Mouse (Mus musculus): Measurements from ENCODE around the gene 1700030K09Rik. TPM values are rescaled to one million over a fixed set of nuclear protein-coding genes. Genes with fewer than 3 reads are reported as not detected.

1700030K09Rik gene
- 9.6 and 10.0 TPM in 2 replicates for polyA plus RNA-seq (2012; rRNA removed)

GRCm38 (mm10) chr8:72443338-72443993 is at the start of gene 1700030K09Rik, which contains the start of gene Calr3:
Gene 1700030K09Rik, plus strand, starts transcription at chr8:72443880.
Gene Calr3, minus strand, starts transcription at chr8:72443870.
- peak; percentile 98 to 99 for DNase-seq (ENCODE audit: extremely low spot score in 1 of 2, low spot score in 1 of 2)

GRCm38 (mm10) chr8:72401381-72401780 is 42.3 kb upstream of the 1700030K09Rik start:
- DNase-seq (ENCODE audit: extremely low spot score in 1 of 2, low spot score in 1 of 2), result no peak

DNA sequence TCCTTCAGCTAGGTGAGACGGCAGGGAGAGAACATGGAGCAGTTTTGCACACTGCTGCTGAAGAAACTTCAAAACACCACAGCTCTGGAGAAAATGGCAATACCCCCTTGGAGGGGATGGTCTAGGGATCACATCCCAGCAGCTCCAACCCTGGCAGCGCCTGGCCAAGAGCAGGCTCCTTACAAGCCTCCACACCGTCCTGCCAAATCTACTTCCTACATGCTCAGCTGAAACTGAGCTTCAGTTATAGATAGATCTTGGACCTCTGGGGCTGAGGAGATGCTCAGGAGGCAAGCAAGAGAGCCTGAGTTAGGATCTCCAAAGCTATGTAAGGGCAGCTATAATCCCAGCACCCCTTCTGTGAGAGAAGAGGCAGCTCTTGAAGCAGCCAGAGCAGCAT is 40.7 kb upstream of the 1700030K09Rik start:
- no peak for DNase-seq (ENCODE audit: extremely low spot score in 1 of 2, low spot score in 1 of 2)

DNA sequence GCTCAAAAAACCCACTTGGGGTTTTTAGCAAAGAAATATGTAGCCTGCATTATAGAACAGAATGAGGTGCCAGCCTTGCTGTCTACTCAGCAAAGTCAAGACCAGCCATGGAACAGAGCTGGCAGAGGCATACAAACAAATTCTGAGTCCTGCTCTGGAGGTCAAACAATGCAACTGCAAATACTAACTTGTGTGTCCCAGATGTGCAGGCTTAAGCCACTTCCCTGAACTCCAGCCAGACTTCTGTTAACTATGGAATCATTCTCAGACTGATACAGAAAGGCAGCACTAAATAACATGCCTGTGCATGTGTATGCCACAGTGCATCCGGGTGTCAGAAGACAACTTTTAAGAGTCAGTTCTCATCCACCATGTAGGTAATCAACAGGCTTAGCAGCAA is 35.8 kb upstream of the 1700030K09Rik start:
- no peak for DNase-seq (ENCODE audit: extremely low spot score in 1 of 2, low spot score in 1 of 2)

- DNase-seq (ENCODE audit: extremely low spot score in 1 of 2, low spot score in 1 of 2), result no peak
Observed at GRCm38 (mm10) chr8:72409443-72409842, 34.2 kb upstream of the 1700030K09Rik start.

DNA sequence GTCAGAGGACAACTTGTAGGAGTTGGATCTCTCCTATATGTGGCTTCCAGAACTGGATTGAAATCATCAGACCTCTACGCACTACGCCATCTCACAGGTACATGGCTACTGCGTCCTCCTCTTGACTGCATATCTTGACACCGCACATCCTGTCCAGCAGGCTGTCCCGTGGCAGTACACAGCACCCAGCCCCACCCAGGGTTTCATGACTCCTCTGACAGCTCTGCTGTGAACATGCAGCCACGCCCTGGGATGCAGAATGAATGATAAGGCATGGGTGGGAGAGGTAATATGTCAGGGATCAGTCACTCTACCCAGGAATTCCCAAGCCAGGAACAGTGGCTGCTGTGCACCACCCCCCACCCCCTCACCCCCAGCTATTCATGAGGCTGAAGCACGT is 29.8 kb upstream of the 1700030K09Rik start:
- DNase-seq (ENCODE audit: extremely low spot score in 1 of 2, low spot score in 1 of 2), result no peak

- no peak for DNase-seq (ENCODE audit: extremely low spot score in 1 of 2, low spot score in 1 of 2)
Observed at GRCm38 (mm10) chr8:72415252-72415651, 28.4 kb upstream of the 1700030K09Rik start.

DNA sequence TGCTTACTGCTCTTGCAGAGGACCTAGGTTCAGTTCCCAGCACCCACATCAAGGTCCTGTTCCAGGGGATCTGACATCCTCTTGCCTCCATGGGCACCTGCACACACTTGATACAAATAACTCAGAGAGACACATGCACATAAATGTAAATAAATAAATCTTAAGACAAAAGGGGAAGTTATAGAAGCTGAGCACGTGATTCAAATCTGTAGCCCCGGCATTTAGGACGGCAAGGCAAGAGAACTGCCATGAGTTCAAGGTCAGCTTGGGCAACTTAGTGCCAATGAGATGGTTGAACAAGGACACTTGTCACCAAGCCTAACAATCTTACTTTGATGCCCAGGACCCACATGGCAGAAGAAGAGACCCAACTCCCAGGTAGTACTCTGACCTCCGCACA is 25.6 kb upstream of the 1700030K09Rik start:
- no peak for DNase-seq (ENCODE audit: extremely low spot score in 1 of 2, low spot score in 1 of 2)

DNA sequence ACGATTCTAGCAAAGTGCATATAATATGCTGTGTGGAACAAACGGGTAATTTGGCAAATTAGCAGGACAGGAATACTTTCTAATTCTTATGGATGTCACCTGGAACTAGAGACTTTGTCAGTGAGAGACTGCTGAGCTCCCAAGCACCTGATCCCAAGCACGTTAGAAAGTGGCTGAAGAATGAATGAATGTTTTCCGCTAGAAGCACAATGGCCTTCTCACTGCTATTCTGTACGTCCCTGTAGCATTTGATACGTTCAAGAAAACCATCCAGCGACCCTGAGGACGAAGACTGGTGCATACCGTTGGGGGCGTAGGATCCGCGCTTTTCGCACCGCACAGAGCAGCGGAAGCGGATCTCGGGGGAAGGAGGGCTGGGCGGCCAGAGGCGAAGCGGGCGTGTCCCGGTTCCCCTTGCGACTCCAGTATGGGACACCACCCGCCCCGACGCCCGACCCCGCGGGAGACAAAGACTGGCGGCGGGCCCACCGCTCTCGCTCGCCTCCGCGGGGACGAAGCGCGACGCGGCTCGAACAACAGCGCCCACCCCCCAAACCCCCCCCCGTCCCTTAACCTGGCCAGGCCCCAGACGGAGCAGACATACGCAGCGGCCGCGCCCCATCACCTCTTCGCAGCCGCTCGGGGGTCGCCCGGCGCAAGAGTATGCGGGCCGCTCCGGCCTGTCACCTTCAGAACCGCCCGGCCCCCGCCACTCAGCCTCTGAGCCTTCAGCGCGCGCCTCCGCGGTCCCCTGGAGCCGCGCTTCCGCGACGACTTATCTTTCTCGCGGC is 22.9 kb upstream of the 1700030K09Rik start:
- DNase-seq (ENCODE audit: extremely low spot score in 1 of 2, low spot score in 1 of 2), result peak in 1 of 2 experiments; percentile 38

- peak; percentile 98 to 99 for DNase-seq (ENCODE audit: extremely low spot score in 1 of 2, low spot score in 1 of 2)
Observed at GRCm38 (mm10) chr8:72421362-72422335, 22.0 kb upstream of the 1700030K09Rik start, which contains the start of gene Eps15l1. Gene Eps15l1, minus strand, starts transcription at chr8:72421460.

- no peak for DNase-seq (ENCODE audit: extremely low spot score in 1 of 2, low spot score in 1 of 2)
Observed at GRCm38 (mm10) chr8:72422926-72423325, 20.8 kb upstream of the 1700030K09Rik start.

- DNase-seq (ENCODE audit: extremely low spot score in 1 of 2, low spot score in 1 of 2), result no peak
Observed at GRCm38 (mm10) chr8:72429676-72430075, 14.0 kb upstream of the 1700030K09Rik start.

GRCm38 (mm10) chr8:72434952-72435351 is 8.7 kb upstream of the 1700030K09Rik start:
- DNase-seq (ENCODE audit: extremely low spot score in 1 of 2, low spot score in 1 of 2), result no peak

DNA sequence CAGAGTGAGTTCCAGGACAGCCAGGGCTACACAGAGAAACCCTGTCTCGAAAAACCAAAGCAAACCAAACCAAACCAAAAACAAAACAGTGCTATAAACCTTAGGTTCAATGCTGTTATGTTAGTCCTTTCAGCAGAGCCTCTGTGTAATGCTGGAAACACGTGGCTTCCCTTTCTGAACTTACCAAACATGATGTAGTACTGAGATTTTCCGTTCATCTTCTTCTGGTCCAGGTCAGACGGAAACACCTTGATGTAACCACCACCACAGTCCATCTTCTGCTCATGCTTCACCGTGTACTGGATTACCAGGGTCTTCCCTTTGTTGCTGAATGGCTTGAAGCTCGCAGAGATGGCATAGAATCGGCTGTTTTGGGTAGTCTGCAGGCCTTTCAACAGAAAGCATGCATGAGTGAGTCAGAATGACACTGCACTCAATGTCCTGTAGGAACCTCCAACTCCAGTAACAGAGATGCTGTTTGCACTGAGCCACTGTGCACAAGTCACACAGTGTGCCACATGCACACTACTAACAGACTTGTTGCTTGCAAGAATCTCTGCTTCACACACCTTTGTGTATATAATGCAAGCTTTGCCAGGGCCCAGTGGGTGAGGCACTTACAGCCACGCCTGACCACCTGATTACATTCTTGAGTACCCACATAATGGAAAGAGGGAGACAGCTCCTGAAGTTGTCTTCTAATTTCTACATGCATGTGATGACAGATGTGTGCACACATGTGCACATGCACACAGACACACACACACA is 5.2 kb upstream of the 1700030K09Rik start:
- DNase-seq (ENCODE audit: extremely low spot score in 1 of 2, low spot score in 1 of 2), result no peak

DNA sequence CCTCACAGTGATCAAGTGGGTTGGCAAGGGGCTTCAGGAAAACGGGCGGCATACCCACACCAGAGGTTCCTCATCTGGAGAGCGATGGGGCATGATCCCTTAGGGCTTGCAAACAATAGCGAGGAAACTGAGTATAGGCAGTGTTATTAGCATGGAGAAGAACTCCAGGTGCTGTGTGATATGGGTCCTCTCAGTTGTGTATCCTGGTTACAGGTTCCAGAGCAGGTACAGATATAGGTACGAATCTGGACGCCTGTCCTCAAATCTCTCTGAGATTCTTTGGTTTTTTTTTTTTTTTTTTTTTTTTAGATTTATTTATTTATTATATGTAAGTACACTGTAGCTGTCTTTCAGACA is 292 bp downstream of the 1700030K09Rik start:
- DNase-seq (ENCODE audit: extremely low spot score in 1 of 2, low spot score in 1 of 2), result no peak

DNA sequence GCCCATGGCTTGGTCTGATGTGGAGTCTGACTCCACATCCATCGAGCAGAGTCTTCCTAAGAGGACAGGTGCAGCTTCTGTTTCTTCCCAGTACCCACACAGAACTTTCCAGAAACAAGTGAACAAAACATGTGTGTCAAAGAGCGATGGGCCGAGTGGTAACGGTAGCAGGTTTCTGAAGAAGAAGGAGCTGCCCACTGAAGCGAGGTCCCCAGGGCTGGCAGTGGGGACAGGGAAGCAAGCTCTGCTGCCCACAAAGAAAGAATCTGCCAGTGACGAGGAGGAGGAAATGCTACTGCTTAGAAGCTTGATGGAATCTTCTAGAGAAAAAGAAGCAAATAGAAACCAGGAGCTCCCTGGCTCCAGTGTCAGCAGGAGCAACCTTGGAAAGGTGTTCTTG is 1.4 kb downstream of the 1700030K09Rik start:
- no peak for DNase-seq (ENCODE audit: extremely low spot score in 1 of 2, low spot score in 1 of 2)

- no peak for DNase-seq (ENCODE audit: extremely low spot score in 1 of 2, low spot score in 1 of 2)
Observed at GRCm38 (mm10) chr8:72451516-72451915, 7.8 kb downstream of the 1700030K09Rik start.

DNA sequence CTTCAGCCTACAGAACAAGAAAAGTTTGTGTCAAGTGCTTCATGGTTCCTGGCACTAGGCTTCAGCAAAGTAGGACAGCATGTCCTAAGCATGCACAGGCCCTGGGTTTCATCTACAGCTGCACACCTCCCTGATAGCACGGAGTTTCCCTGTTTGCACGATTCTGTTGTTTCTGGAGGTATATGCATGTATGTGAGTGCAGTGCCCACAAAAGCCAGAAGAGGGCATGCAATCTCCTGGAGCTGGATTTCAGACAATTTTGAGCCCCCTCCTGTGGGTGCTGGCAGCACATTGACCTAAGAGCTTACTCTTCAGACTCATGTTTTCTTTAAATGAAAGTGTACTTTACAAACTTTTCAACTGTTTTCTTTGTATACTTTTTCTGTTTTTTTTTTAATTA is 10.2 kb downstream of the 1700030K09Rik start:
- DNase-seq (ENCODE audit: extremely low spot score in 1 of 2, low spot score in 1 of 2), result no peak

DNA sequence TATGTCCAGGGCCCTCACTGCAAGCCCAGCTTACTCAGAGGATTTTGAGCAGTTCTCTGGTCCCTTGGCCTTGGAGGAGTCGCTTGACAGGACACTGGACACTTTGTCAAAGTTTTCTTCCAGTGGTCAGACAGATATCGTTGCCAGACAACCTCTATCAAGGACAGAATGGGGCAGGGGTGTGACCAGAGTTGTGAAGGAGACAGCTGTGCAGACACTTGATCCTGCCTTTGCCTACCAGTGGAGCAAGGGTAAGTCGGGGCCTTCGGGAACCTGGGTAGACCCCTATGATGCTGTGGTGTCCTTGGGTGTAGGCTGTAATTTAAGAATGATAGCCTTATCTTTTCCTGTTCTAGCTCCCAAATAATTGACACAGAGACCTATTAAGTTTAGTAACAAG is 11.6 kb downstream of the 1700030K09Rik start:
- DNase-seq (ENCODE audit: extremely low spot score in 1 of 2, low spot score in 1 of 2), result no peak

GRCm38 (mm10) chr8:72457806-72458205 is 14.1 kb downstream of the 1700030K09Rik start:
- DNase-seq (ENCODE audit: extremely low spot score in 1 of 2, low spot score in 1 of 2), result no peak

All from frontal cortex, adult 2 months (tissue).